ENCODE assay signal across 10 mouse cellular contexts in genomic region chr19:3974608-3975007, GRCm38 (mm10). TPM values are rescaled to one million over a fixed set of nuclear protein-coding genes. Genes with fewer than 3 reads are reported as not detected.
"Had no signal": no experiment of that assay in that cellular context is flagged by ENCODE, and none has a peak within 500 bp of the region (broad histone marks: within the 10 kb centered on the region; RNA-seq: fewer than 3 reads in every experiment).

No protein-coding gene starts in this region.

RNA-seq across cellular contexts. Expression of gene Aldh3b2, which starts 2.5 kb away (rescaled TPM):
- total RNA-seq: neutrophil, adult 5-6 weeks had no signal

RNA-seq across cellular contexts. Expression of gene Acy3, which starts 11.8 kb away (rescaled TPM):
- total RNA-seq: neutrophil, adult 5-6 weeks had no signal

RNA-seq across cellular contexts. Expression of gene Aldh3b3, which starts 16.2 kb away (rescaled TPM):
- total RNA-seq: neutrophil, adult 5-6 weeks had no signal
- polyA plus RNA-seq: neural tube, embryonic 13.5 days; neural tube, embryonic 14.5 days; neural tube, embryonic 15.5 days; small intestine, adult 2 months had no signal

RNA-seq across cellular contexts. Expression of gene Tbx10, which starts 17.9 kb away (rescaled TPM):
- total RNA-seq: neutrophil, adult 5-6 weeks had no signal
- polyA plus RNA-seq: neural tube, embryonic 13.5 days; neural tube, embryonic 14.5 days; spleen, adult 2 months; stomach, embryonic 14.5 days; stomach, postnatal 0 days; thymus, postnatal 0 days; urinary bladder, adult 2 months had no signal
